ENCODE assay signal across 10 mouse cellular contexts in the genomic region with DNA sequence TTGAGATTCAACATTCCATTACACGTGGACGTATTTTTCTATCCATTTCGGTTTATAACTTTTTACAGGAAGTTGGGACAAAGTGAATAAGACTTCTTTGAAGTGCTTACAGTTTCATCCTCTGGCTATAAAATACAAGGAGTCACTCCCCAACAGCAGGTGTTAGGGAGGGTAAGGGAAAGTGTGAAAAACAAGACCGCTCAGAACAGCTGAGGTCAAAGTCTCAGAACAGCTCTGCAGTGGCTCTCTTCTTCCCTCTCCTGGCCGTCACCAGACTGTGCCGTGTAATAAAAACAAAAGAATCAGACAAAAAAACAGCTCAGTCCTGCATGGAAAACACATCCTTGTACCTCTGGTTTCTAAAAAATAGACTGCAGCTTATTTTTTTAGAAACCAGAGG. TPM values are rescaled to one million over a fixed set of nuclear protein-coding genes. Genes with fewer than 3 reads are reported as not detected.
DNase-seq lines count a peak whose midpoint lies in the region; ATAC-seq and TF ChIP-seq lines count a peak whose summit lies in the region.
"Had no signal": no experiment of that assay in that cellular context is flagged by ENCODE, and none has a peak within 500 bp of the region (broad histone marks: within the 10 kb centered on the region; RNA-seq: fewer than 3 reads in every experiment).

No protein-coding gene starts in this region.

- TF ChIP-seq EP300 in liver, embryonic 14.5 days (IDR thresholded peaks at IDR 0.05; ENCODE audit: low read depth): no peak

- no peak overlapping the region for H3K4me2 ChIP-seq in liver, embryonic 14.5 days (ENCODE audit: low read depth)
- H3K4me2 ChIP-seq in liver, embryonic 11.5 days: no peak overlapping the region
- no peak overlapping the region for H3K4me2 ChIP-seq in embryonic facial prominence, embryonic 14.5 days (ENCODE audit: low read depth, low read length)
- H3K4me2 ChIP-seq: embryonic facial prominence, embryonic 15.5 days had no signal

- in situ Hi-C loops in Patski (cut with MboI; ENCODE audit: low pct_unique_long_range_greater_than_20kb): no loop called here

- H3K9ac ChIP-seq in liver, embryonic 14.5 days (replicated peaks): no peak overlapping the region
- H3K9ac ChIP-seq in liver, embryonic 11.5 days (ENCODE audit: low read depth, low read length): no peak overlapping the region
- no peak overlapping the region for H3K9ac ChIP-seq in embryonic facial prominence, embryonic 14.5 days (ENCODE audit: low read depth, low read length)
- H3K9ac ChIP-seq: embryonic facial prominence, embryonic 15.5 days had no signal

- ATAC-seq in liver, embryonic 14.5 days (ENCODE audit: insufficient read depth): no peak
- no peak for ATAC-seq in liver, embryonic 11.5 days (replicated peaks; ENCODE audit: low FRiP score)
- no peak for ATAC-seq in Patski
- no peak; the same call in 1 of the 2 replicates for ATAC-seq in embryonic facial prominence, embryonic 14.5 days (ENCODE audit: low read depth)

- 47% methylated on average over 6 of the region's 6 CpGs for WGBS in liver, embryonic 14.5 days (ENCODE audit: insufficient replicate concordance)
- WGBS in liver, embryonic 11.5 days: 51% methylated on average over 6 of the region's 6 CpGs
- 40% methylated on average over 6 of the region's 6 CpGs for WGBS in embryonic facial prominence, embryonic 14.5 days

- peak in 1 of 3 experiments; percentile 4 for DNase-seq in liver, embryonic 14.5 days (ENCODE audit: low read depth in 3 of 3, low spot score in 3 of 3)
- DNase-seq in liver, embryonic 11.5 days (ENCODE audit: low spot score): no peak
- no peak for DNase-seq in Patski (ENCODE audit: low read depth, low spot score)
- DNase-seq in embryonic facial prominence, embryonic 14.5 days (ENCODE audit: low spot score): peak; percentile 60
- DNase-seq in mesoderm, embryonic 11.5 days (ENCODE audit: low read depth, low spot score): peak; percentile 76
- DNase-seq in urinary bladder, postnatal 25 days (ENCODE audit: low spot score): no peak
- no peak for DNase-seq in layer of hippocampus, postnatal 14 days (ENCODE audit: low spot score in 2 of 2)
- no peak for DNase-seq in cerebellum, postnatal 14 days

- TF ChIP-seq CTCF in liver, embryonic 14.5 days (IDR thresholded peaks at IDR 0.05; ENCODE audit: low read depth): peak; percentile 41; the same call in 1 of the 2 replicates
- TF ChIP-seq CTCF in Patski (IDR thresholded peaks at IDR 0.05): peak; percentile 69

- H3K36me3 ChIP-seq in liver, embryonic 14.5 days (replicated peaks; ENCODE audit: control insufficient read depth, insufficient read depth, low read depth): no peaks in the 10 kb centered on the region
- no peaks in the 10 kb centered on the region for H3K36me3 ChIP-seq in liver, embryonic 11.5 days (ENCODE audit: control insufficient read depth, insufficient read depth, low read length)
- H3K36me3 ChIP-seq in embryonic facial prominence, embryonic 14.5 days (ENCODE audit: control insufficient read depth, insufficient read depth, low read length): no peaks in the 10 kb centered on the region
- H3K36me3 ChIP-seq: embryonic facial prominence, embryonic 15.5 days had no signal

- no peaks in the 10 kb centered on the region for H3K9me3 ChIP-seq in liver, embryonic 14.5 days (ENCODE audit: control insufficient read depth, low read length)
- no peaks in the 10 kb centered on the region for H3K9me3 ChIP-seq in liver, embryonic 11.5 days (ENCODE audit: control insufficient read depth, low read length)
- no peaks in the 10 kb centered on the region for H3K9me3 ChIP-seq in embryonic facial prominence, embryonic 14.5 days (ENCODE audit: control insufficient read depth, low read length)
- H3K9me3 ChIP-seq: embryonic facial prominence, embryonic 15.5 days had no signal

- H3K27ac ChIP-seq in liver, embryonic 14.5 days: no peak overlapping the region
- no peak overlapping the region for H3K27ac ChIP-seq in liver, embryonic 11.5 days (ENCODE audit: low read depth, low read length)
- H3K27ac ChIP-seq in embryonic facial prominence, embryonic 14.5 days (replicated peaks; ENCODE audit: low read depth, low read length): no peak overlapping the region
- H3K27ac ChIP-seq: embryonic facial prominence, embryonic 15.5 days had no signal

- H3K27me3 ChIP-seq in liver, embryonic 14.5 days (ENCODE audit: control insufficient read depth, insufficient read depth, low read length): no peaks in the 10 kb centered on the region
- H3K27me3 ChIP-seq in liver, embryonic 11.5 days (replicated peaks; ENCODE audit: control insufficient read depth, insufficient read depth, low read length): no peaks in the 10 kb centered on the region
- peaks cover 63% of the 10 kb centered on the region for H3K27me3 ChIP-seq in Patski
- H3K27me3 ChIP-seq in embryonic facial prominence, embryonic 14.5 days (replicated peaks; ENCODE audit: control insufficient read depth, insufficient read depth, low read length): no peaks in the 10 kb centered on the region
- H3K27me3 ChIP-seq: embryonic facial prominence, embryonic 15.5 days had no signal

- CTCF ChIA-PET in Patski (lab: Charles Lee): interaction anchor here (0.6 to 2.3 kb wide), 6 partner anchors 10 to 79 kb away, joined by 3 to 16 read pairs (median 4); no protein-coding TSS in a partner anchor

- POLR2A ChIA-PET in Patski (lab: Charles Lee): no interaction called here

- no peak overlapping the region for H3K4me3 ChIP-seq in liver, embryonic 14.5 days (ENCODE audit: insufficient read depth in 1 of 2, low read depth in 2 of 2, low read length in 2 of 2)
- H3K4me3 ChIP-seq in liver, embryonic 11.5 days (ENCODE audit: low read depth, low read length): no peak overlapping the region
- H3K4me3 ChIP-seq in embryonic facial prominence, embryonic 14.5 days (ENCODE audit: low read depth, low read length): no peak overlapping the region
- H3K4me3 ChIP-seq: embryonic facial prominence, embryonic 15.5 days had no signal

- no peaks in the 10 kb centered on the region for H3K4me1 ChIP-seq in liver, embryonic 14.5 days (replicated peaks; ENCODE audit: control insufficient read depth in 2 of 2, insufficient read depth in 2 of 2, low read length in 1 of 2)
- H3K4me1 ChIP-seq in liver, embryonic 11.5 days (replicated peaks; ENCODE audit: control insufficient read depth, insufficient read depth, low read length): no peaks in the 10 kb centered on the region
- no peaks in the 10 kb centered on the region for H3K4me1 ChIP-seq in embryonic facial prominence, embryonic 14.5 days (ENCODE audit: control insufficient read depth, insufficient read depth, low read length)
- H3K4me1 ChIP-seq: embryonic facial prominence, embryonic 15.5 days had no signal

RNA-seq across cellular contexts. Expression of gene Myl1, which starts 4.3 kb away (rescaled TPM):
- polyA plus RNA-seq in liver, embryonic 14.5 days (2012; rRNA removed): 0.20 TPM in 1 of 2 replicates, not detected in the other
- polyA plus RNA-seq in liver, embryonic 14.5 days (2014; fragmentation: Nextera tagmentation; extraction: Ambion mirVana): 0.55 TPM in 1 of 2 replicates, not detected in the other
- polyA plus RNA-seq in liver, embryonic 11.5 days (2014; fragmentation: Nextera tagmentation; extraction: Ambion mirVana): 5.9 and 12.3 TPM in 2 replicates
- not detected for polyA plus RNA-seq in Patski (2021)
- polyA plus RNA-seq in embryonic facial prominence, embryonic 14.5 days (2014; fragmentation: Nextera tagmentation; extraction: Ambion mirVana): 1,165 and 1,732 TPM in 2 replicates
- total RNA-seq in layer of hippocampus, postnatal 14 days (2021): 1 to 10 TPM in 1 of 2 experiments, not detected in 1; 1.0 TPM
- polyA plus RNA-seq: spleen, adult 2 months had no signal

Comparison
In these comparisons a context has a peak if more than half of its experiments do, and no peak if none do; other contexts are left out.
1. DNase-seq: peak in embryonic facial prominence, embryonic 14.5 days (single experiment) and mesoderm, embryonic 11.5 days (single experiment); none in liver, embryonic 11.5 days (single experiment), Patski (single experiment), urinary bladder, postnatal 25 days (single experiment), layer of hippocampus, postnatal 14 days (0 of 2) and cerebellum, postnatal 14 days (0 of 2).
2. RNA of gene Myl1, which starts 4.3 kb away (polyA plus RNA-seq): 1,165 to 1,732 TPM in embryonic facial prominence, embryonic 14.5 days; 5.9 to 12.3 TPM in liver, embryonic 11.5 days, 0.20 to 0.55 TPM in liver, embryonic 14.5 days and not detected in Patski (single experiment); every median in the first group is over 10 times any median in the second.